Mouse (Mus musculus): ENCODE measurements around the gene Dok4. TPM values are rescaled to one million over a fixed set of nuclear protein-coding genes. Genes with fewer than 3 reads are reported as not detected.

Gene Dok4
- polyA plus RNA-seq, 1 experiment: 11.8 TPM

DNA sequence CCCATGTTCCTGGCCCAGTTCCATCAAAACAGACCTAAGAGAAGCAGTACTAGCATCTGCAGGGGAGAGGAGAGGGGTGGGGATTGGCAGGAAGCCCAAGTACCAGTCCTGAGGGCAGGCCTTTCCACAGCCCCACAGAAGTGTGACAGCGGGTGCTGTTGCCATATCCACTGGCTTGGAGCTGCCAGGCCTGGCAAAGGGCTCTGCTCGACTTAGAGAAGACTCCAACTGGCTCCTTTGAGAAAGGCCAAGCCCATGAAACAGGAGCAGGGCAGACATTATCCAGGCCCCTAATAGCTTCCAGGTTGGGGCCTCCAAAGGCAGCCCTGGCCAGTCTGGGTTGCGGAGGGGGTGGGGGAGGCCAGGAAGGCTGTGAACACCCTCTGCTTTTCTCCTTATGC lies 38.6 kb upstream of the Dok4 start:
- Histone ChIP-seq H3K4me1 (ENCODE audit: control insufficient read depth) (peaks cover 26% of the 10 kb centered on the region), H3K36me3 (ENCODE audit: control insufficient read depth) (no peaks in the 10 kb centered on the region), H3K4me3 (replicated peaks) (no peak overlapping the region), H3K9me3 (ENCODE audit: control insufficient read depth, low read length) (peaks cover 7% of the 10 kb centered on the region; the same call in 1 of the 2 replicates), H3K27me3 (ENCODE audit: control insufficient read depth) (peaks cover 90% of the 10 kb centered on the region)
- TF ChIP-seq TAL1 (IDR thresholded peaks at IDR 0.05; ENCODE audit: low read length) (no peak), GATA1 (IDR thresholded peaks at IDR 0.05; ENCODE audit: low read length) (no peak)

GRCm38 (mm10) chr8:94914256-94914655 lies 38.1 kb upstream of the Dok4 start:
- H3K9me3 ChIP-seq (ENCODE audit: control insufficient read depth, low read length): peaks cover 7% of the 10 kb centered on the region; the same call in 1 of the 2 replicates
- no peaks in the 10 kb centered on the region for H3K36me3 ChIP-seq (ENCODE audit: control insufficient read depth)
- H3K4me1 ChIP-seq (ENCODE audit: control insufficient read depth): peaks cover 29% of the 10 kb centered on the region
- H3K27me3 ChIP-seq (ENCODE audit: control insufficient read depth): peaks cover 86% of the 10 kb centered on the region
- no peak overlapping the region for H3K4me3 ChIP-seq (replicated peaks)
- TF ChIP-seq GATA1 (IDR thresholded peaks at IDR 0.05; ENCODE audit: low read length) (no peak), TAL1 (IDR thresholded peaks at IDR 0.05; ENCODE audit: low read length) (no peak)

- no peaks in the 10 kb centered on the region for H3K36me3 ChIP-seq (ENCODE audit: control insufficient read depth)
- peak overlapping the region; percentile 8 for H3K4me3 ChIP-seq (replicated peaks)
- H3K27me3 ChIP-seq (ENCODE audit: control insufficient read depth): peaks cover 75% of the 10 kb centered on the region
- TF ChIP-seq GATA1 (IDR thresholded peaks at IDR 0.05; ENCODE audit: low read length) (no peak), TAL1 (IDR thresholded peaks at IDR 0.05; ENCODE audit: low read length) (no peak)
- peaks cover 37% of the 10 kb centered on the region for H3K4me1 ChIP-seq (ENCODE audit: control insufficient read depth)
- peaks cover 7% of the 10 kb centered on the region; the same call in 1 of the 2 replicates for H3K9me3 ChIP-seq (ENCODE audit: control insufficient read depth, low read length)
These were observed 37.0 kb upstream of the Dok4 start for GRCm38 (mm10) chr8:94913061-94913660.

GRCm38 (mm10) chr8:94908847-94909246 lies 32.7 kb upstream of the Dok4 start:
- no peak overlapping the region for H3K4me3 ChIP-seq (replicated peaks)
- H3K27me3 ChIP-seq (ENCODE audit: control insufficient read depth): peaks cover 32% of the 10 kb centered on the region
- H3K36me3 ChIP-seq (ENCODE audit: control insufficient read depth): no peaks in the 10 kb centered on the region
- no peak for TF ChIP-seq TAL1 (IDR thresholded peaks at IDR 0.05; ENCODE audit: low read length)
- no peak for TF ChIP-seq GATA1 (IDR thresholded peaks at IDR 0.05; ENCODE audit: low read length)
- H3K9me3 ChIP-seq (ENCODE audit: control insufficient read depth, low read length): peaks cover 7% of the 10 kb centered on the region; the same call in 1 of the 2 replicates
- H3K4me1 ChIP-seq (ENCODE audit: control insufficient read depth): peaks cover 44% of the 10 kb centered on the region

- no peaks in the 10 kb centered on the region for H3K36me3 ChIP-seq (ENCODE audit: control insufficient read depth)
- H3K4me1 ChIP-seq (ENCODE audit: control insufficient read depth): peaks cover 46% of the 10 kb centered on the region
- H3K27me3 ChIP-seq (ENCODE audit: control insufficient read depth): peaks cover 21% of the 10 kb centered on the region
- no peak overlapping the region for H3K4me3 ChIP-seq (replicated peaks)
- no peak for TF ChIP-seq GATA1 (IDR thresholded peaks at IDR 0.05; ENCODE audit: low read length)
- H3K9me3 ChIP-seq (ENCODE audit: control insufficient read depth, low read length): no peaks in the 10 kb centered on the region; the same call in 1 of the 2 replicates
These were observed 31.6 kb upstream of the Dok4 start for GRCm38 (mm10) chr8:94907591-94908300.

- no peaks in the 10 kb centered on the region; the same call in 1 of the 2 replicates for H3K36me3 ChIP-seq (ENCODE audit: control insufficient read depth)
- H3K9me3 ChIP-seq (ENCODE audit: control insufficient read depth, low read length): no peaks in the 10 kb centered on the region
- peaks cover 76% of the 10 kb centered on the region for H3K4me1 ChIP-seq (ENCODE audit: control insufficient read depth)
- TF ChIP-seq GATA1 (IDR thresholded peaks at IDR 0.05; ENCODE audit: low read length): no peak
- TF ChIP-seq TAL1 (IDR thresholded peaks at IDR 0.05; ENCODE audit: low read length): no peak
- no peak overlapping the region for H3K4me3 ChIP-seq (replicated peaks)
- H3K27me3 ChIP-seq (ENCODE audit: control insufficient read depth): no peaks in the 10 kb centered on the region
These were observed 28.5 kb upstream of the Dok4 start for GRCm38 (mm10) chr8:94904450-94905175.

DNA sequence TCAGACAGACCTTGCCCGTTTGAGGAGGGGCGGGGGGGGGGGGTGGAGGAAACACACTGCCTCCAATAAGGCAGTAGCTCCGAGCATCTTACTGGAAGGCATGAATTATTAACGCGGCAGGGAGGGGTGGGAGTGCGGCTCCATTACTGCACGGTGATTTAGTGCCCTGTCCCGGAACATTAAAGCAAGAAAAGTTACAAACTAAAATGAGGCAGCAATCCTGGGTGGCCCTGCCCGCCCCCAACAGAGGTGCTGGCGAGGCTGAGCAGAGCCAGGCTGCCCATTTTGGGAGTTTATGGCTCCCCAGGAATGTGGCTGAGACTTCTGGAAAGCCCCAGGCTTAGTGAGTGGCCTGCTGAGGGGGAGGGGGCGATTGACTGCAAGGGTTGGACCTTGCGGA lies 27.6 kb upstream of the Dok4 start:
- no peaks in the 10 kb centered on the region; the same call in none of the 2 replicates for H3K36me3 ChIP-seq (ENCODE audit: control insufficient read depth)
- peaks cover 78% of the 10 kb centered on the region for H3K4me1 ChIP-seq (ENCODE audit: control insufficient read depth)
- no peak overlapping the region for H3K4me3 ChIP-seq (replicated peaks)
- no peaks in the 10 kb centered on the region for H3K27me3 ChIP-seq (ENCODE audit: control insufficient read depth)
- no peaks in the 10 kb centered on the region for H3K9me3 ChIP-seq (ENCODE audit: control insufficient read depth, low read length)
- no peak for TF ChIP-seq TAL1 (IDR thresholded peaks at IDR 0.05; ENCODE audit: low read length)

- no peak for TF ChIP-seq GATA1 (IDR thresholded peaks at IDR 0.05; ENCODE audit: low read length)
- TF ChIP-seq TAL1 (IDR thresholded peaks at IDR 0.05; ENCODE audit: low read length): no peak
- Histone ChIP-seq H3K36me3 (ENCODE audit: control insufficient read depth) (peaks cover 8% of the 10 kb centered on the region), H3K9me3 (ENCODE audit: control insufficient read depth, low read length) (no peaks in the 10 kb centered on the region), H3K4me1 (ENCODE audit: control insufficient read depth) (peaks cover 92% of the 10 kb centered on the region), H3K4me3 (replicated peaks) (peak overlapping the region; percentile 75), H3K27me3 (ENCODE audit: control insufficient read depth) (no peaks in the 10 kb centered on the region)
These were observed 24.9 kb upstream of the Dok4 start for GRCm38 (mm10) chr8:94901031-94901430.

DNA sequence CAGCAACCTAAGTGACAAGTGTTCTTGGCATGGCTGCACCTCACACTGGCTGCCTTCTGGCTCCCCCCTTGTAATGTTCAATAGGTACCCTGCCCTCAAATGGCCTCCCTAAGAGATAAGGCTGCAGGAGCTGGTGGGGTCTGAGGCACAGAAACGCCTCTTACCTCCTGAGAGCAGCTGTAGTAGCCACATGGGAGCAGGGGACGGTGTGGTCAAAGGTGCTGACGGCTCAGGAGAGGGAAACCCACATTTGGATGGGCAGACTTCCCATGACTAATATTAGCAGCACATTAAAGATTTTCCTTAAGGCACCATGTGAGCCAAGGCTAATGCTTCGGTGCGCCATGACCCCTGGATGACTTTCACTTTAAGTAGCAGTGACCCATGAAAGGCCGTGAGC lies 24.5 kb upstream of the Dok4 start:
- H3K4me3 ChIP-seq (replicated peaks): peak overlapping the region; percentile 75
- TF ChIP-seq TAL1 (IDR thresholded peaks at IDR 0.05; ENCODE audit: low read length): no peak
- TF ChIP-seq GATA1 (IDR thresholded peaks at IDR 0.05; ENCODE audit: low read length): no peak
- peaks cover 10% of the 10 kb centered on the region for H3K36me3 ChIP-seq (ENCODE audit: control insufficient read depth)
- no peaks in the 10 kb centered on the region for H3K9me3 ChIP-seq (ENCODE audit: control insufficient read depth, low read length)
- peaks cover 91% of the 10 kb centered on the region for H3K4me1 ChIP-seq (ENCODE audit: control insufficient read depth)
- no peaks in the 10 kb centered on the region for H3K27me3 ChIP-seq (ENCODE audit: control insufficient read depth)

Data from erythroblast, embryonic 14.5 days (primary cell).